Mouse (Mus musculus): ENCODE results near the gene Amotl2. TPM values are rescaled to one million over a fixed set of nuclear protein-coding genes. Genes with fewer than 3 reads are reported as not detected.
"Not testable (repeated sequence)": the region's sequence is repeated elsewhere in the genome, so short reads cannot be mapped to it uniquely, and the experiment has no call there.

Amotl2 gene
- total RNA-seq, 1 experiment from 2014 or later = 13.6 TPM

DNA sequence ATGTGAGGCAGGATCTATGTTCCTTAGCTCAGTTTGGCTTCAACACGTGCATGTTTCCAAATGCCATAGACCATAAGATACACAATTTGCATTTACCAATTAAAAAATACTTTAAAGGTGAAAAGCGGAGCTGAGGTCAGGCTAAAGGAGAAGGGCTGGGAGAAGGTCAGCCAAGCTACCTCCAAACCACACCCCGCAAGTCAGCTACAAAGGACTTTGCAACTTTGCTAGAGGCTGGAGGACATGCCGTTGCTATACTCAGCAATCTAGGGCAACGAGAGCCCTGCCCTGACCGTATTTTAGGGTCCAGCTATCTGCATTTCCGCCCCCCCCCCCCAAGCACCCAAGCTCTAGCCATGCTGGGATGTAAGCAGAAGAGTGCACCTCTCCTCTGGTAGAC lies 45.1 kb downstream of the Amotl2 start:
- no peak for ATAC-seq (ENCODE audit: extremely low read depth, insufficient number of reproducible peaks, low FRiP score, poor library complexity, severe bottlenecking)

DNA sequence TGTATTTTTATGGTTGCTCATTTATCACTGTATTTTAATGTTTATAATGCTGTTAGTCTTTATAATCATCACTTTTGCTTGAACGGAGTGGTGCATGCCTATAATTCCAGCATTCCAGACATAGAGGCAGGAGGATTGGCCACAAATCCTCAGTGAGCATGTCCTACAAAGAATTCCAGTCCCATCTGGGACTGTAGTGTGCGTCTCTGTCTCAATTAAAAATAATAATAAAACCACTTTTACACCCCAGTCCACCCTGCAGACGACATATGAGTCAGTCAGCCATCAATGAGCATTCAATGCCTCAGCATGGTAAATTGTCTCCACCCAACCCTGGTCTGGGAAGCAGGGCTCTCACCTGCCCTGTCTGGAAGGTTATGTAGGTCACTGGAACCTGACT lies 46.4 kb downstream of the Amotl2 start:
- no peak for ATAC-seq (ENCODE audit: extremely low read depth, insufficient number of reproducible peaks, low FRiP score, poor library complexity, severe bottlenecking)

DNA sequence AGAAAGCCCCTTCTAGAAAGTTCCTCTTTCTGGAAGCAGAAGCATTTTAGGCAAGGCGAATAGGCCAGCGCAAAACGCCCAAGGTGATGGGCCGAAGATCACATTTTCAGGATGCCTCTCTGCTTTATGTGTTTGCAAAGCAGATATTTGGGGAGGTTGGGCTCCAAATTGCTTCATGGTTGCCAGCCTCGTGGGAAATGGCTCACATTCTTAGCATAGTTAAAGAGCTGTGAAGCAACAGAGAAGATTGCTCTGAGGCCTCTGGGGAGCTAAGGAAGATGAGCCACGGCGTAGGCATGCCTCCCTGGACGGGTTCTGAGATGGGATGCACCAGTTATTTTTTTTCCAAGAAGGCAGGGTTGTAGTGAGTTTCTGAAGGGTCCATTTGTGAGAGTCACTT lies 47.0 kb downstream of the Amotl2 start:
- ATAC-seq (ENCODE audit: extremely low read depth, insufficient number of reproducible peaks, low FRiP score, poor library complexity, severe bottlenecking) = no peak

DNA sequence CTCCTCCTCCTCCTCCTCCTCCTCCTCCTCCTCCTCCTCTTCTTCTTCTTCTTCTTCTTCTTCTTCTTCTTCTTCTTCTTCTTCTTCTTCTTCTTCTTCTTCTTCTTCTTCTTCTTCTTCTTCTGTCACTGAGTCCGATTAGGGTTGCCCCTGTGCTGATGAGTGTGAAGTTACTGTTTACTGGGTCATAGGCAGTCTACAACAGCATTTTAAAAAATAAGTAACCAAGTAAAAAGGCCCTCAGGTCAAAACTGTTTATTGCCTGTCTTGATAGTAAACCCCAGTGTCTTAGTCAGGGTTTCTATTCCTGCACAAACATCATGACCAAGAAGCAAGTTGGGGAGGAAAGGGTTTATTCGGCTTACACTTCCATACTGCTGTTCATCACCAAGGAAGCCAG lies 48.1 kb downstream of the Amotl2 start:
- not testable (repeated sequence) for ATAC-seq (ENCODE audit: extremely low read depth, insufficient number of reproducible peaks, low FRiP score, poor library complexity, severe bottlenecking)

DNA sequence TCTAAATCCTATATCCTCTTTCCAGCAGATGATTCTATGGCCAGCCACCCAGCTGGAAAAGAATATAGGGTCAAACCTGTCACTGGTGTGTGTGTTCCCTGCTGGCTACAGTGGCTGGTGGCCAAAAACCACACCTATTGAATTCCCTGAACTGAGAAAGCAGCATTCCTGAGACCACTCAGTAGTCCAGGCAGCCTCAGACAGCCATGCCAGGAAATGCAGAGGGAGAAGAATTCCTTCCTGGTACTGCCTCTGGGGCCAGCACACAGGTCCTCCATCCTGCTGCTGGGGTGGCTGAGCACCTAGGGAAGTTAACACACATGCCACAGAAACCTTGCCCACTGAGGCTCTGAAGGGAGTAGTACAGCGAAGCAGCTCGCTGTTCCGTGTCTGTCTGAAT lies 50.3 kb downstream of the Amotl2 start:
- no peak for ATAC-seq (ENCODE audit: extremely low read depth, insufficient number of reproducible peaks, low FRiP score, poor library complexity, severe bottlenecking)

DNA sequence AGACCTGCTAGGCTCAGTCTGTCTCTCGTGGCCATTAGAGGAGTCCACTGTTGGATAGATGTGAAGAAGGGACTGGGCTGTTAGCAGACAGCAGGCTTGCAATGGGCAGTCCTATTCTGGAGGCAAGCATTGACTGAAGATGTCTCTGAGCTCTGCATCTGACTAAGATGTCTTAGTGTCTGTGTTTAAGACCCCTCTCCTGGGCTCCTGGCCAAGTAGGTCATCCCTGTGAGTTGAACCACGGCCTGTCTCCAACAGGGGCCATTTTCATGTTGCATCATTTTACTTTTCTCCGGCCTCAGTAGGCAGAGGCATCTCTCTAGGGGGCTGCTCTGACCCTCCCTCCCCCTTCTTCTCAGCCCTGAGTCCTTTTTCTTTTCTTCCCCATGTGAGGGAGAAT lies 52.8 kb downstream of the Amotl2 start:
- ATAC-seq (ENCODE audit: extremely low read depth, insufficient number of reproducible peaks, low FRiP score, poor library complexity, severe bottlenecking) = no peak

DNA sequence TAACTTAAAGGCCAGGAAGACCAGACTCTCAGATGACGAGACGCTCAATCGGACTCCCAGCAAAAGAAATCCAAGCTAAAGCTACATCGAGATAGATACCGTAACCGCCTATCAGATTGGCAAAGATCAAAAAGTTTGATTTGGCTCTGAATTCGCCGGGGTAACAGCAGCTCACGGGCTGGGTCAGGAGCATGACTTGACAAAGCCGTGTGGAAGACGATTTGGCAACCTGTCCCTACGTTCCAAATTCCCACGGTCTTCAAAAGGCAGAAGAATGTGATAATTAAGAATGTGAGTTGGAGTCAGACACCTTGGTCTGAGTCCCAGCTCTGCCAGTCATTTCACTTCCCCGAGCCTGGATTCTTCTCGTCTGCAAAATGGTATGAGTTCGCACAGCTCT lies 53.7 kb downstream of the Amotl2 start:
- no peak for ATAC-seq (ENCODE audit: extremely low read depth, insufficient number of reproducible peaks, low FRiP score, poor library complexity, severe bottlenecking)

DNA sequence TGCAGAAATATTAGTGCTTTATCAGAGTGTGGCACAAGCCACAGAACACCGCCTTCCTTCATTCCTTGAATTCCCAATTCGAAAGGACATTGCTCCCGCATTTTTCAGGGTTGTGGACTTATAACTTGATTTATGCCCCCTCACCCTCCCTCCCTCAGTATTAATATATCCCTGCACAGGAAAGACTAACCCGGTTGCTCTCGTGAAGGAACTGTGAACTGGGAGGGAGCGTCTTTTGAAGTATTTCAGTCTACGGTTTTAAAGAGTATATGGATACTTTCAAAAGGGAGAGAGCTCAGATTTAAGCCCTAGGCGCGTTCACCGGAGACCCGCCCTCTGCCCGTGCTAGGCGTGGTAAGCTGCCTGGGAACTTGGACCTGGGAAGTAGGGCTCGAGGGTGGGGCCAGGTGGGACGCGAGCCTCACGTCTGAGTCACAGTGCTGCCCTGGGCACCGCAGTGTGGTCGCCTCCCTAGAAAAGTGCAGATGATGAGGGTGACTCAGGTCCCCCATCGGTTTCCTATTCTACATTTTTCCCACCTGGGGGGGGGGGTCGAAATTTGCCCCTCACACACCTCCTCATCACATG lies 54.9 kb downstream of the Amotl2 start:
- no peak for ATAC-seq (ENCODE audit: extremely low read depth, insufficient number of reproducible peaks, low FRiP score, poor library complexity, severe bottlenecking)

DNA sequence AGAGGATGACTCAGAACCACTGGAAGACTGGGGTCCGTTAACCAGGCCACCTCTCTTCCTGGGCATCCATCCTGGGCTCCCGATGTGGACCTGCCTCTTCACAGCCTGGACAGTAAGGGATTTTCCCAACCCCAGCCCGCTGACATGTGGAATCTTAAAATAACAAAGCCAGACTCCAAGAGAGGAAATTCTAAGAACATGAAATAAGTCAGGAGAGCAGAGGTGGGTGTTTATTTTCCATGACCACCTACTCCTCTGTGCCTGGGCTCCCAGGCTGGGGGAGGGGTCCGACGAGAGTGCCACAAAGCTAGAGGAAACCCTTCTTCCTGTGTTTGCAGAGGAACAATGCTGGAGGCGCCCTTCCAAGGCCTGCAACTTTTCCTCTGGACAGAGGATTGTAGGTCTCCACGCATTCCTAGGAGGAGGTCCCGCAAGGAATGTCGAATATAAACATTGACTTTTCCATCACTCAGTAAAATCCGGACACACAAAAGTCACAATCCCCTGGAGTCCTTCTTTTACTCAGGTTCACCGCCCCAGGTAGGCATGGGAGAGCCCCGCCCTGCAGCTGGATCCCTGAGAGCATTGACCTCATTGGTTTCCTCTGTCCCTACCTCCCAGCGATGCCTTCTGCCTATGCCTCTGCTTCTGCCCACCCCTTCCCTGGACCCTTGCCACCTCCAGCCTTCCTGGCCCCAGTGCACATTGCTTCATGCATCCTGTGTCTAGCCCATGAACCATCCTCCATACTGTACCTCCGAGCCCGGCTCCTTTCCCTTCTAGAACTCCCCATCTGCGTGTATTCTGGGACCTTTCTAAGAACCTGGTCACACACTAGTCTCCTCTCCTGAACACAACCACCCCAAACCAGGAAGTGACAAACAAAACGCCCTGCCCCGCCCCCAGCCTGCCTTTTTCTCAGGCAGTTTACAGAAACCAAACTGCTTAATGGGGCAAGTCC lies 61.4 kb downstream of the Amotl2 start:
- no peak for ATAC-seq (ENCODE audit: extremely low read depth, insufficient number of reproducible peaks, low FRiP score, poor library complexity, severe bottlenecking)

DNA sequence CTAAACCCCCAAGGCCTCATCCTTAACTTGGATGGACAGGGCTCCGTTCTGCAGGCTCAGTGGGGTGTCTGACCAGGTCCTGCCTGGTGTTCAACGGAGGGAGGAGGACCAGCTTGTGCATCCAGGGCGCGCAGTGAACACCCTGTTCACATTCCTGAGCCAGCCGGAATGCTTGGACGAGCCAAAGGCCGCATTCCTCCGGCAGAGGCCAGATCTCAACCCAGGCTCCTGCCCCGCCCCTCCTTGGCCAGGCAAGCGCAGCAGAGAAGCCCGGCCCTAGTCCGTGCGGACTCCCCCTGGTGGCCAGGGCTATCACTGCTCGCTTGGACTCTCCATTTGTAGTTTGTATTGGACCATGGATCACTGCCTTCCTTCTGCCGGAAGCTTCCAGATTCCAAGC lies 63.0 kb downstream of the Amotl2 start:
- ATAC-seq (ENCODE audit: extremely low read depth, insufficient number of reproducible peaks, low FRiP score, poor library complexity, severe bottlenecking) = peak; percentile 68

Other genes starting within 250 kb of the Amotl2 start
- not detected in 2 replicates for gene Ky, start 210.9 kb upstream of the Amotl2 start, total RNA-seq (2017)
- gene Anapc13, start 90.4 kb upstream of the Amotl2 start, total RNA-seq (2017) = 31.3 and 34.7 TPM in 2 replicates
- 48.6 and 59.2 TPM in 2 replicates for gene Cep63, start 90.1 kb upstream of the Amotl2 start, total RNA-seq (2017)
- gene Ryk, start 118.2 kb downstream of the Amotl2 start, total RNA-seq (2017) = 0.25 TPM in 1 of 2 replicates, not detected in the other

All from neutrophil, adult 5-6 weeks (primary cell).